Mouse (Mus musculus): Measurements from ENCODE around the gene Dcp1a. TPM values are rescaled to one million over a fixed set of nuclear protein-coding genes. Genes with fewer than 3 reads are reported as not detected.

Dcp1a gene
- polyA plus RNA-seq, 1 experiment from 2014 or later = 17.2 TPM

Small RNA genes lying within 50 kb of the gene (microRNA-seq; reads per million reads assigned to microRNA genes)
- 2.7 reads per million, percentile 7 among the genes with 10 or more reads in this experiment for gene Mir3076

Other genes with a start within 250 kb of the Dcp1a start
- 7.3 and 8.0 TPM in 2 replicates for gene Cacna1d, start 11.9 kb downstream of the Dcp1a start, polyA plus RNA-seq (2015; fragmentation: Nextera tagmentation; extraction: Ambion mirVana)
- gene Tkt, start 68.8 kb downstream of the Dcp1a start, polyA plus RNA-seq (2015; fragmentation: Nextera tagmentation; extraction: Ambion mirVana) = 86.2 and 96.6 TPM in 2 replicates
- 36.7 and 40.9 TPM in 2 replicates for gene Prkcd, start 146.7 kb downstream of the Dcp1a start, polyA plus RNA-seq (2015; fragmentation: Nextera tagmentation; extraction: Ambion mirVana)
- 9.1 and 10.3 TPM in 2 replicates for gene Rft1, start 174.8 kb downstream of the Dcp1a start, polyA plus RNA-seq (2015; fragmentation: Nextera tagmentation; extraction: Ambion mirVana)
- 7.8 and 11.0 TPM in 2 replicates for gene Sfmbt1, start 235.3 kb downstream of the Dcp1a start, polyA plus RNA-seq (2015; fragmentation: Nextera tagmentation; extraction: Ambion mirVana)